Mouse (Mus musculus): ENCODE data around the gene Ntf5.

Ntf5 gene

DNA sequence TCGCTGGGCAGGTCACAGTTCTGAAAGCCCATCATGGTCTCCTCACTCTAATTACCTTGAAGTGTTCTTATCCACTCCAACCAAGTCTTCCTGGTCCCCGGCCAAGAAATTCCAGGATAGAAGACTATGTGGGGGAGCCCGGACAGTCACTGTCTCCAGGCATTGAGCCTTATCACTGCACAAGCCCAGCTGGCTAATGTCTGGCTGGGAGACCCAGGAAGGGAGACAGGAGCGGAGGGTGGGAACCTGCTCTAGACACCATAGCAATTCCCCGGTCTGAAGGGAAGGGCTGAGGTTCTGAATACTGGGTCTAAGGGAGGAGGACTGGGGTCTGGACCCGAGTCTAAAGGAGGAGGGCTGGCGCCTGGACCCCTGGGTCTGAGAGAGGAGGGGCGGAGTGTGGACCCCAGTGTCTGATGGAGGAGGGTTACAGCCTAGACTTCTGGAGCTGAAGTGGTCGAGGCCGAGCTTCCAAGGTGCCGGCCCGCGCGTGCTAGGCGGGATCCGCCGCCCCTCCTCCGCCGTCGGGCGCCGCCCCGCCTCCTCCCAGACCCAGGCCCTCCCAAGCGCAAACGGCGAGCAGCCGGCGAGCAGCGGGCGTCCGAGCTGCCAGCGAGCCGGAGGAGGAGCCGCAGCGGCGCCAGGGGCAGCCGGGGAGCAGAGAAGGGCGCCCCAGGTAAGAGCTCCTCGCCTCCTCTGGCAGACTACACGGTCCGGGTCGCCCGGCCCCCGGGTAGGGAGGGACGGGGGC, at the start of gene Ntf5:
Ntf5 (plus strand) TSS at position 583 of the 751 bp plus-strand sequence.
- CTCF ChIA-PET, result interaction anchor here (0.6 kb wide), 2 partner anchors 9 to 12 kb away, joined by 3 to 13 read pairs; no protein-coding TSS in a partner anchor

DNA sequence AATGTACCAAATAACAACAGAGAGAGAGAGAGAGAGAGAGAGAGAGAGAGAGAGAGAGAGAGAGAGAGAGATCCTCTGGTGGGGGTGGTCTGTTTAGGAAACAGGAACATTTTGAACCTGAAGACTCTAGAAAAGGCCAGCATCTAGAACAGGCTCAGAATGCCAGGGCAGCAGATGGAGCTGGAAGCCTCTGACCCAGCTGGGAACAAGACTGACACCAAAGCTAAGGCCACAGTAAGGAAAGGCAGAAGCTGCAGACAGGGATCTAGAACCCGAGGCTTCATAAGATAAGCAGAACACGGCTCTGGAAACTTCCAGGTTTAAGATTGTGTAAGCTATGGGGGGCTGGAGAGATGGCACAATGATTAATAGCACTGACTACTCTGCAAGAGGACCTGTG, 49.5 kb upstream of the Ntf5 start:
- CTCF ChIA-PET, result no interaction called here

DNA sequence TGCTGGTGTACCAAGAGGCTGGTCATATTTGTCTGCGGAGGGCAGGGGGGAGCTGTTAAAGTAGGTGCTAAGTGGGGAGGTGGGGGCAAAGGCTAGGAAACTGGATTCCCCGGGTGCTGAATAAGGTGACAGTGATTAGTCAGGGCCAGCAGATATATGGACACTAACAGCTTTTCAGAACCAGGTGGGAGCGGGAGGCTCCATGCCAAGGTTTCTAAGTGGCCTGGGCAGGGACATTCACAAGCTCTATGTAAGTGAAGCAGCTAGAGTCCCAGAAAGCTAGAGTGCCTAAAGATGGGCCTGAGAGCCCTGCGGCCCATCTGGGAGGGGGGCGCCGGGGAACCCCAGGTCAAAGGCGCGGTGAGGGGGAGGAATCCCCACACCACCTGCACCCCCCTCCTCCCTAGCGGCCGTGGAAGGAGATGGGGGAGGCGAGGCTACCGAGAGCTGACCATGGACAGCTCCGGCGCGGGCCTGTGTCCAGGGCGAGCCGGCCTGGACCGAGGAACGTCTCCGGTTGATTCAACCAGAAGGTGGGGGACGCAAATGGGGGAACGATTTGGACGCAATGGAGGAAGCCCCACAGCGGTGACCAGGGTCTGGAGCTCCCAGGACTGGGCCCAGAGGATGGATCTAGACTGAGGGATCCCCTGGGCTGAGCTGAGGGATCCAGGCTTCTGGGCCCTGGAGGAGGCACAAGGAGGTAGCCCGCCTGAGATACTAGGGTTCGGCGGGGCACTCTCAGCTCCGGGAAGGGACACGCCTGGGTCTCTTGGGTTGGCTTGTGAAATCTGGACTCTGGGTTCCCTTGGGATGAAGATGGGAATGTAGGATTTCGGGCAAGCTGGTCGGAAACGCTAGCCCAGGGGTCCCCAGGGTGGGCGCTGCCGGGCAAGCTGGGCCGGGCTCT, 47.5 kb upstream of the Ntf5 start:
- CTCF ChIA-PET, result no interaction called here

DNA sequence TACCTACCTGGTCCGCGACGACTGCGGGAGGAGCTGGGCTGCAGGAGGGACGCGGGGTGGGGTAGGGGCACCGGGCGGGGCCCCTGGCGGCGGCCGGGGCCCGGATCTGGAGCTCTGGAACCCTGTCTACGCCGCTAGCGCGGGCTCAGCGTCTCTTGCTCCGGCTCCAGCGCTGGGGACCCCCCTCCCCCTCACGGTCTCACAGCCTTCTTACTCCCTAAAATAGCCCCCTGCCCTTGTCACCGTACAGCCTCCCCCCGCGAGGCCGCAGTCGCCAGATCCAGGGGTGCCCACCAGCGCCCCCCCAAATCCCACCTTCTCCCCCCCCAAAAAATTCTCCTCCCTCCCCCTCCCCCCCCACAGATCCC, 46.9 kb upstream of the Ntf5 start, which contains the start of gene Ppfia3:
Ppfia3 (minus strand) TSS at position 368 of the 368 bp plus-strand sequence.
- CTCF ChIA-PET, result no interaction called here

DNA sequence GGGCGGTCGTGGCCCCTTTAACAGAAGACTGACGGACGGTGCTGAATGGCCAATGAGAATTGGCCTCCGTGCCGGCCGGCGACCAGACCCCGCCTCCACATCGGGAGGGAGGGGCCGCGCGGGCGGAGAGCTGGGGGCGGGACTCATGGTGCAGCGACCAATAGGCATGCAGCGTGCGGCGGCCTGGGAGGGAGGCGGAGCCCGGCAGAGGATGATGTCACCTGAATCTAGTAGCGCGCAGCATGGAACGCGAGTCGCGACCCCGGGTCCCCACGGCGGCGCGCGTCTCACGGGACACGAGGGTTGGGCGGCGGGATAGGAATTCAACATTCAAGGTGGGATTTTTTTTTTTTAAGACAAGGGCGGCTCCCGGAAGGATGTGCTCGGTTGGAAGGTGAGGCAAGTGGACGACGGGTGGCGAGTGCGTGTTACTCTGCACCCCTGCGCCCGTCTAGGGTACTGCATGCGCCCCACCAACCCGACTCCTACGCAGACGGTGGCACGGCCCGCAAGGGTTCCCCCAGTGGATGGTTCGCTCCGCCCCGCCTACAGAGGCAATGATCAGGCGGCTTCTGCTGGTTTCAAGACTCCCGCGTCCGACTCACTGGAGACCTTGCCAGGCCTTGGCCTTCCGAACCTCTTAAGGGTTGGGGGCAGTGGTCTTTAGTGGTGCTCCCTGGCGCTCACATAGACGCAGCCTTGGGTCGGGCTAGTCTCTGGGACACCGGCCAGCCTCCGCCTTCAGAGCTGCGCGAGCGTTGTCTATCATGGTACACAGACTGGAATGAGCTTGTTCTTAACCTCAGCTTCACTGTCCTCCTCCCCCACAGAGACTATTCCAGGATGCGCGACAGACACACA, 46.2 kb upstream of the Ntf5 start:
- CTCF ChIA-PET, result no interaction called here

DNA sequence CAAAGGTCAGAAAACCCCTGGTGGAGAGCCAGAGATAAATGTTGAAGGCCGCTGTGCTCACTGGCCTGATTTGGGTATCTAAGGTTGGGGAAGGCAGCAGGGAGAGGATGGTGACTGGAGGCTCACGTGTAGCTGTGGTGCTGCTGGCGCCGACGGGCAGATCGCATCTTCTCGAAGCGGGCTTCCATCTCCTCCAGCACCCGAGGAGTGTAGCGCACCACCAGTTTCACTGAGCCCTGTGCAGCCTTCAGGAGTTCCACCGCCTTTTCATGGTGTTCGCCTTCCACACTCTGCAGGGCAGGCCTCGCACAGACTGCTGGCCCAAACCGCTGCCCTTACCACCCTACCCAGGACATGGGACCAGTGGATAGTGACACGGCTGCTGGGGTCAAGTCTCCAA, 45.3 kb upstream of the Ntf5 start:
- CTCF ChIA-PET, result no interaction called here

DNA sequence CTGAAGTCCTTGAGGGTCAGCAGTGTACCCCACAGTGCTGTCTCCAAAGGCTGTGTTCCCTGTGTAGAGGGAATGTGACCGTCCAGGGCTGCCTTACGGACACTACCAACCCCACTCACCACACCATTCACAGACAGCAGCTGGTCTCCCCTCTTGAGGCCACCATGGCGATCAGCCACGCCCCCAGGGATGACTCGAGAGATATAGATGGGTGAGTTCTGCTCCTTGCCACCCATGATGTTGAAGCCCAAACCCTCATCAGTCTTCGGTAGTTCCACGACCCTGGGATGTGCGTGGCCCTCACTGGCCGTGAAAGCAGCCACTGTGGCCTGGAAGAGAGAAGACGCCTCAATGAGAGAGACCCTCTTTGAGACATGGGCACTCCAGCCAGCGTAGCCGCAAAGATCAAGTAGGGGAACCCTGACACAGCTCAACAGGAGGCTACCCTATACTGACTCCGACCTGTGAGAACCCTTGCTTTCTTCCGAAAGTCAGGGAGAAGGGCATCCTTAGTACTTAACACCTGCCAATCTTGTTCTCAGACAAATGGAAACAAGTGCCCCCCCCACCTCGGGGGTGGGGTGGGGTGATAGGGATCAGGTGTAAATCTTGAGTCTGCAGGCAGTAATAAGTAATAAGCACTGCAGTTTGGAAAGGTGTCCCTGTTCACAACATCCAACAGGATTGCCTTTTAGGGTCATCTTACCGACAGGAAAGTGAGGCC, 44.3 kb upstream of the Ntf5 start:
- CTCF ChIA-PET, result no interaction called here

DNA sequence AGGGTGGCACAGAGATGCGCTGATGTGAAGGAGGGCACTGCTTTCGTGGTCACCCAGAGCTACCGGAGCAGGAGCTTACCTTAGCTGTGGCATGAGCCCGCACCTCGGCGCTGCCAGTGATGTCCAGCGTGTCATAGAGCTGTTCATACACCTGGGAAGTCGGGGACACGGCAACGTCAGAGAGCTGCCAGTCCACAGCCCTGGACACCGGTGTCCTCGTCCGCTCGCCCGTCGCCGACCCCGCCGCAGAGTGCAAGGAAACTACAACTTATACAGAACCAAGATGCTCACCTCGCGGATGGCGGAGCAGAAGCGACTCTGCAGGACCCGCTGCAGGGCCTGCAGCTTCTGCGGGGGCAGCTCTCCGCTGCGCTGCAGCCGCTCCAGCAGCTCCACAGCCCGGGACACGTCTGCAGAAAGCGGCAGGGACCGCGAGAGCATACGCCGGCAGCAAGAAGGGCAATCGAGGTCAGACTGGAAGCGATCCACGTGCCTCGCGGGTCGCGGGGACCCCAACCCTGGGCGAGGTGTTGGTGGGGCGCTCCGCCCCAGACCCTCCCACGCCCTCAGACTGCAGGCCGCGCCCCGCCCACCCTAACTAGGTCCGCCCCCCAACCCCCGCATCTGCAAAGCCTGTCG, 43.5 kb upstream of the Ntf5 start:
- CTCF ChIA-PET, result no interaction called here

DNA sequence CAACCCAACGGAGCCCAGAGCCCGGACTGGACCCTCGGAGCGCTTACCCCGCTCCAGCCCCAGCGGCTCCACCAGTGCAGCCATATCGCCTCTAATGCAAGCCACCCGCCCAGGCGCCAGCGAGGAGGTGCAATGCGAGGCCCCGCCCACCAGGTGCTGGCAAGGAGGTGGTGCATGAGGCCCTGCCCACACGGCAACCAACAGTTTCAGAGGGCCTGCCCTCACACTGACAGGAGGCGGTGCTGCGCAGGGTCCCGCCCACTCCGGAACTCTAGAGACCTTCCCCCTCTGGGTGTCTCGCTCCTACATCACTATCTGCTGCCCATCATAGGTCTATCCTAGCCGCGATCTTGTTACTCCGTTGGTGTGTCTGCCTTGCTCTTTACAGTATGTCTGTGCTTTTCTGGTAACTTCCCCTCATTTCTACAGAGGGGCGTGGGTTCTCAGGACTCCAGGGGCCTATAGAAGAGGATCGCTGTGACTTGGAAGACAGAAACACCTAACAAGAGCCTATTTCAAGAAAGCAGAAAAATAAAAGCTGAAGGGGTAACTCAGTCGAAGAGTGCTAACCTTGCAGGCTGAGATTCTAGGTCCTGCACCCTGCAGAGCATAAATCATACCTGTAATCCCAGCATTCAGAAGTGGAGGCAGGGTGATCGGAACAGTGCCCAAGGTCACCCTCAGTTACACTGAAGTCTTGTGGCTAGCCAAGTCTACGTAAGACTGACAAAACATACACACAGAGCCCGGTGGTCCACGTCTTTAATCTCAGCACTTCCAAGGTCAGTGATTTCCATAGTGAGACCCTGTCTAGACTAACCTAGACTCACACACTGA, 42.8 kb upstream of the Ntf5 start, which contains the start of gene Lin7b:
Lin7b (minus strand) TSS at position 109 of the 837 bp plus-strand sequence.
- CTCF ChIA-PET, result no interaction called here

DNA sequence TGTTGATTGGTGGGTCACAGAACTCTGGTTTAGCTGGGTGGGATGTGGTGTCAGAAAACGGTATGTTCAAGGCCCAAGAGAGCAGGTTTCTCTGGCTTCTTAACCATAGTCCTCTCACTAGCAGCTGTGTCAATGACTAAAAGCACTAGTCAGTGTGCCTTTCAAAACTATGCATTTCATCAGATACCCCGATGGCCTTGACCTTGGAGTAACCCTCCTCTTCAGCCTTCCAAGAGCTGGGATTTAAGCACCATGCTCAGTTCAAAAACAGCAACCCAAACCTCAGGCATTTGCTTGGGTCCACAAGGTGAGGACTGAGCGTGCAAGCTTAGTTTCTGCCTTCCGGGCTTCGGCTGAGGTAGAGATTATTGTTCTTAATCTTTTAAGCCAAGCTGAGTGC, 41.1 kb upstream of the Ntf5 start:
- CTCF ChIA-PET, result no interaction called here

DNA sequence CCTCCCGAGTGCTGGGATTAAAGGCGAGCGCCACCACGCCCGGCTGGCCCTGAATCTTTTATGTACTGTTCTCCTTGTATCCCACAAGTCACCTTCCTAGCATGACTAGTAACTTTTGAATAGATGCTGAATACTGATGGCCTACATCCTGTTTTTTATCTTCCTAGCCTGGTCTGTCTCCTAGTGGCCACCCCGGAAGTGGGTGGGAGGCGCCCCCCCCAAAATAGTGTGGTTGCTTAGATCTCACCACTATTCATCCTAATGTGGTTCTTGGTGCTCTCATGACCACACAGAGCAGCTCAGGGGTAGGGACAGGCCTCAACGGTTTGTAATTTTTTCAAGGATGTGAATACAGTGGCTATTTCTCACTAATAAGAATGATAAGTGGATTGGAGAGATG, 38.9 kb upstream of the Ntf5 start:
- CTCF ChIA-PET, result no interaction called here

DNA sequence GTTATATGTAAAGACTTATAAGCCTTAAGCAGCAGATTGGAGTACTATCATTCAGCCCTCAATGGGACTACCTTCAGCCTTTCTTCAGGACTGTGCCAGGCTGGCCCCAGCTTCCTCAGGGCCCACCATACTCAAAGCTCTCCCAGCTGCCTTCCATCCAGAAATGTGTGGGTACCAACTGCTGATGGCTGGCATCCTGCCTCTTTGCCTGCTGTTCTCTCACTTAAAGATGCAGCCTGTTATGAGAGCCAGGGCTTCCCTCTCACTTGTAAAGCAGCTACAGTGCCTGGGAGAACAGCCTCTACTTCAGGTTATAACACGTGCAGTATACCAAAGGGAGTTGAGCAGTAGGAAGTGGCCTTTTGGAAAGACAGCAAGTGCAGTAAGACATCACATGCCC, 37.4 kb upstream of the Ntf5 start:
- CTCF ChIA-PET, result no interaction called here

DNA sequence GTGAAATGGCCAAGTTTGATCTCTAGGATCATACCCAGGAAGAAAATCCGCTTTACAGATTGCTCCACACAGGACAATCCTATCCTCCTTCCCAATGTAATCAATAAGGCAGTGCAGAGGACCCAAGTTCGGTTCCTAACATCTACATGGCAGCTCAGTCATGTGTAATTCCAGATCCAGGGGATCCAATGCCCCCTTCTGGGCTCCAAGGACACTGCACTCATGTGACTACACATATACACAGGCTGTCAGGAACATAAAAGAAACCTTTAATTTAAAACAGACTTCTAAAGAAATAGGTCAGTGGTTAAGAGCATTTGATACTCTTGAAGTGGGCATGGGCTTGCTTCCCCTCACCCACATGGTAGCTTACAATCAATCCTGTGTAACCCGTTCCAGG, 27.4 kb upstream of the Ntf5 start:
- CTCF ChIA-PET, result no interaction called here

DNA sequence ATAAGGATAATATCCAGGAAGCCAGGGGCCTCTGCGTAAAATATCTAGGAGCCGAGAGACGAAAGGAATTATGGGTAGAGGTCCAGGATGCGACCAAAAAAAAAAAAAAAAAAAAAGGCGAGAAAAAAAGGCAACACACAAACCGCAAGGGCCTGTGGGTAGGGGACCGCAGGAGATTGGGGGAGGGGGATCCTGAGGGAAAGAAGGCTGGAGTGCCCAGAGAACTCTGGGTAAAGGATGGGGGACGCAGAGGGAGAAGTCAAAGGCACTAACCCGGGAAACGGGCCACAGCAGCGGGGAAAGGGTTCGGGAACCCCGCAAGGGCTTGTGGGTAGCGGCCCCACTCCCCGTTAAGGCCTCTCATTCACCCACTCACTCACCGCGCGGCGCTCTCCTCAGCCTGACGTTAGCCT, 18.4 kb upstream of the Ntf5 start:
- CTCF ChIA-PET, result interaction anchor here (0.7 kb wide), 1 partner anchor 18 kb away, joined by 15 read pairs; no protein-coding TSS in a partner anchor

DNA sequence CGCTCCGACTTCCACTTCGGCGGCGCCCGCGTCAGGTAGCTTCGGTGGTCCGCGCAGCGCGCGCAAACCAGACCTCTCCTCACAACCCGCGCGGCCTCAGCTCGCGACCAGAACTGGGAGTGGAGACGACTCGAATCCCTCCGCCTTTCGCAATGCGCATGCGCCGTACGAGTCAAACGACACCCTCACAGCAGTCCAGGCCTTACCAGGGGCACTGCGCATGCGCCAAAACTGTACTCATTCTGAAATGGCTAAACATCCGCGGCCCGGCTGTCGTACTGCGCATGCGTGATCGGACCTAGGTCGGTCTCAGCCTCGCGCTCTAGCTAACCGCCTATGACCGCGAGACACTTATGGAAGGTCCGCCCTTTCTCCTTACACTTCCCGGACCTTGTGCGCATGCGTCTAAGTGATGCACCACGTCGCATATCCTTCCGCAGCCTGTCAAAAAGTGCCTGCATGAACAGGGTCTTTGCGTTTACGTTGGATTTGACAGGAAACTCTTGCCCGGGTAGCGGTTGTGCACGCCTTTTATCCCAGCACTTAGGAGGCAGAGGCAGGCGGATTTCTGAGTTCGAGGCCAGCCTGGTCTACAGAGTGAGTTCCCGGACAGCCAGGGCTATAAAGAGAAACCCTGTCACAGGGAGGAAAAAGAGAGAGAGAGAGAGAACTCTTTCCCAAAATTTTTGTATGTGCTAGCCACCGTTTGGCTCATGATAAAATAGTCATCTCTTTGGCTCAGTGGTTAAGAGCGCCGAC, 17.7 kb upstream of the Ntf5 start, which contains the start of gene Snrnp70:
Snrnp70 (minus strand) TSS at position 165 of the 759 bp plus-strand sequence.
- CTCF ChIA-PET, result interaction anchor here (0.7 kb wide), 1 partner anchor 378 kb away, joined by 4 read pairs; the partner anchor contains the start of gene Rras

DNA sequence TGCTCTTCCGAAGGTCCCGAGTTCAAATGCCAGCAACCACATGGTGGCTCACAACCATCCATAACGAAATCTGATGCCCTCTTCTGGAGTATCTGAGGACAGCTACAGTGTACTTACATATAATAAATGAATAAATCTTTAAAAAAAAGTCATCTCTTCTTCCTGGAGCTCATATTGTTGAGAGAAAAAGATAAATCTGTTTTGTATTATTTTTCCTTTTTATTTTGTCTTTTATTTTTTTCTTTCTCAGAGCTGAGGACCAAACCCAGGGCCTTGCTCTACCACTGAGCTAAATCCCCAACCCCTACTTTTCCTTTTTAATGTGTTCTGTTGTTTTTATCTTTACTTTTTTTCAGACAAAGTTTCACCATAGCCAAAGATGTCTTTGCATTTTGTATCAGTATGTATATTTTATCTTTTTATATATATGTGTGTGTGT, 17.1 kb upstream of the Ntf5 start:
- CTCF ChIA-PET, result interaction anchor here (0.7 kb wide), 1 partner anchor 378 kb away, joined by 4 read pairs; the partner anchor contains the start of gene Rras

DNA sequence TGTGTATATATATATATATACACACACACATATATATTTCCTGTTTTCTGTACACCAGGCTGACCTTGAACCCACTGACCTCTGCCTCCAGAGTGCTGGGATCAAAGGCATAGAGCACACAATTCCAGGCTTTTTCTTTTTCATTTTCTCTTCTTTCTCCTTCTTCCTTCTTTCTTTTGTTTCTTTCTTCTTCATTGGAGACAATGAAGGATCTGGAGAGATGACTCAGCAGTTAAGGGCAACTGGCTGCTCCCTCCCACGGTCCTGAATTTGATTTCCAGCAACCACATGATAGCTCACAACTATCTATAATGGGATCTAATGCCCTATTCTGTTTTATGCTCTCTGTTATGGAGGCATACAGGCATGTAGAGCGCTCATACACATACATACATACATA, 16.7 kb upstream of the Ntf5 start:
- CTCF ChIA-PET, result interaction anchor here (0.6 to 0.7 kb wide), 2 partner anchors 148 to 379 kb away, joined by 3 to 4 read pairs; partner anchors contain the start of gene Rras

DNA sequence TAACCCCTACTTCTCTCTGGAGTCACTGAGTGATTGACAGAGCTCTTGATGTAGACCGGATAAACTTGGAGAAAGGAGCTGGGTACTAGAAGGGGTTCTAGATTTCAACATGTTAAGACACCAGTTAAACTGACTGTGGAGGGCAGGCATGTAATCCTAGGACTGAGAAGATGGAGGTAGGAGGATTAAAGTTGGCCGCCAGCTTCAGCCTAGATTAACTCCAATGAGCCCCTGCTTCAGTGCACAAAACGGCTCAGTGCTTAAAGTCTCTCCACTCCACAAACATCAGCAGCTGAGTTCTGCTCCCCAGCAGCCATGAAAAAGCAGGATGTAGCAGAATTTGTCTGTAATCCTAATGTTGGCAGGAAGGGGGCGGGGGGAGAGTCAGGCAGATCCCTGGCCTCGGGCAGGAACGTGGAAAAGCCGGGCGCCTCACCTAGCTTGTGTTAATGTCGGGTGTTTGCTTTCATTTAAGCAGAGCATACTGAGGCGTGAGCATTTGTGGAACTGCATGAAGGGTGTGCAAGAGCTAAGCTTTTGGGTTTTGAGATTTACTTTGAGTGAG, 11.9 kb upstream of the Ntf5 start:
- CTCF ChIA-PET, result no interaction called here

All from spleen, embryonic (tissue).